Mouse (Mus musculus) liver, postnatal 0 days (tissue): ENCODE results near the gene Meis3.

Experiments used
- CTCF ChIP-seq: sonication (generic); IDR thresholded peaks from 2 replicates; pipeline ENCODE4 v1.5.1; 2016; ENCODE audit warnings: antibody characterized with exemption, low read depth
- EP300 ChIP-seq: IDR thresholded peaks from 2 replicates; pipeline ENCODE4 v1.6.1; 2016; ENCODE audit warnings: antibody characterized with exemption, low read depth, mild to moderate bottlenecking

DNA sequence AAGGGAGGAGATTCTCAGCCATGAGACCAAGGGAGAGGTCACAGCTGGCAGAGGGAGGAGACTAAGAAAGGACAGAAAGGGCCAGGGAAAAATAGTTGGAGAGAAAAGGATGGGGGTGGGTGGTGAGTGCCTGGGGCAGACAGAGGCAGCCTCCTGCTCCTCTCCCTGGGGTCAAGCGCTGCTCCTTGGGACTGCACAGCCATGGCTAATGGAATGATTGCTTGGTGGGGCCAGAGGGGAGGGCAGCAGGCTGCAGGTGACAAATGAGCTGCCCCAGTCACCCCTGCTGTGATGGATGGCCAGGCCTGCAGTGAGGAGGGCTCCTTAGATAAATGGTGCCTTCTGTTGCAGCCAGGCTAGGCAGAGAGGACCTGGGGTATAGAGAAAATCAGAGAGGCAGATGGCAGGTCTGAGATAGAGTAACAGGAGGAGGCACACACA is 2.7 kb upstream of the Meis3 start:
- TF ChIP-seq CTCF (no peak), EP300 (no peak)
